Mouse (Mus musculus) limb, embryonic 14.5 days (tissue): ENCODE results near the gene Tmem132c. TPM values are rescaled to one million over a fixed set of nuclear protein-coding genes. Genes with fewer than 3 reads are reported as not detected.

Experiments
- ATAC-seq: fragments of 200-750 bp; cut with Nextera tagmentation; 2 replicates; pipeline ENCODE4 v1.8.0; 2017; ENCODE audit warnings: low read depth, moderate number of reproducible peaks, moderate TSS enrichment; ENCODE audit not compliant: low FRiP score
- DNase-seq: peaks from one replicate; pipeline ENCODE4 v3.0.0-alpha.2; 2015; ENCODE audit warnings: low spot score
- H3K27ac ChIP-seq: fragments of 300-500 bp; sonication (generic); replicated peaks from 2 replicates; pipeline ENCODE4 v1.5.1; 2014; ENCODE audit warnings: low read depth, mild to moderate bottlenecking, low read length, moderate library complexity, mixed read lengths
- H3K27me3 ChIP-seq: fragments of 300-500 bp; sonication (generic); 2 replicates; pipeline ENCODE4 v1.6.1; 2014; ENCODE audit warnings: low read length, mixed read lengths; ENCODE audit not compliant: control insufficient read depth, insufficient read depth
- H3K36me3 ChIP-seq: fragments of 300-500 bp; sonication (generic); 2 replicates; pipeline ENCODE4 v1.6.1; 2014; ENCODE audit warnings: mild to moderate bottlenecking, low read length, moderate library complexity, mixed read lengths; ENCODE audit not compliant: control insufficient read depth, insufficient read depth
- H3K4me1 ChIP-seq: fragments of 300-500 bp; sonication (generic); 2 replicates; pipeline ENCODE4 v1.6.1; 2014; ENCODE audit warnings: antibody characterized with exemption, low read length, mixed read lengths; ENCODE audit not compliant: control insufficient read depth, insufficient read depth
- H3K4me2 ChIP-seq: fragments of 300-500 bp; sonication (generic); replicated peaks from 2 replicates; pipeline ENCODE4 v1.6.1; 2014; ENCODE audit warnings: low read depth, mild to moderate bottlenecking, low read length, moderate library complexity; ENCODE audit not compliant: severe bottlenecking
- H3K4me3 ChIP-seq: fragments of 300-500 bp; sonication (generic); replicated peaks from 2 replicates; pipeline ENCODE4 v1.5.1; 2014; ENCODE audit warnings: low read length
- H3K9ac ChIP-seq: fragments of 300-500 bp; sonication (generic); 2 replicates; pipeline ENCODE4 v1.6.1; 2014; ENCODE audit warnings: mild to moderate bottlenecking, low read depth, low read length, moderate library complexity; ENCODE audit not compliant: severe bottlenecking
- H3K9me3 ChIP-seq: fragments of 300-500 bp; sonication (generic); 2 replicates; pipeline ENCODE4 v1.6.1; 2016; ENCODE audit warnings: low read length; ENCODE audit not compliant: control insufficient read depth
- POLR2A ChIP-seq: fragments of 200-500 bp; IDR thresholded peaks from 2 replicates; pipeline ENCODE4 v1.8.0; 2012; ENCODE audit warnings: inconsistent platforms, mild to moderate bottlenecking, moderate library complexity, borderline replicate concordance; ENCODE audit not compliant: insufficient read depth, insufficient read length; ENCODE audit errors: extremely low read depth
- WGBS: fragments of 180-500 bp; shearing (Covaris S2); extraction: QIAGEN DNeasy Blood & Tissue Kit; methylation state at CpG from one replicate; pipeline ENCODE4 v1.1.7; 2014; 5-methylcytosine and 5-hydroxymethylcytosine counted together
- polyA plus RNA-seq, 2 experiments: library from polyadenylated mRNA; depleted of rRNA in 1 of 2; stranded (reverse) in 1 of 2; unstranded in 1 of 2; fragments of >200 nt; fragmentation: Nextera tagmentation in 1 of 2; extraction: Ambion mirVana in 1 of 2; gene quantifications; 2 replicates each; pipeline versions ENCODE4 v1.2.1 to v1.2.3; 2012 to 2014

Gene Tmem132c
- polyA plus RNA-seq, 2 experiments, result 27.2 to 33.2 TPM

DNA sequence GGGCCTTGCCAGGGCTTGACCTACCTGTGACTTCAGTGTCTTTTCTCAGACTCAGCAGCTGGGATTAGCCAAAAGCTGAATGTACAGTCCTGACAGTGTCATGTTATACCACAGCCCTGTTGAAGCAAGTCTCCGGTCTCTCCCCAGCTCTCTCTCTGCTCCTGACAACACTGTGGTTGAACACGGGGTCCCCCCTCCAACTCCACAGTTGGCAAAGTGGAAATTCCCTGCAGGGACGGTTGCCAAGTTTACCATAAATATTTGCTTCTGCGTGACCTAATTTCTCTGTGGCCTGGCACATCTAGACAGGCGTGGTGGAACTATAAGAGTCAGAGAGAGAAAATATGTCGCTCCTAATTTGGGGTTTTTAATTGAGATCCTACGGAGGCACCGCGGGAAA is 274.4 kb downstream of the Tmem132c start:
- 86% methylated on average over 9 of the region's 9 CpGs for WGBS
- ATAC-seq, result no peak
- no peak overlapping the region for H3K27ac ChIP-seq
- TF ChIP-seq POLR2A, result no peak
- H3K36me3 ChIP-seq, result no peaks in the 10 kb centered on the region
- no peak overlapping the region for H3K4me2 ChIP-seq
- no peaks in the 10 kb centered on the region for H3K4me1 ChIP-seq
- H3K27me3 ChIP-seq, result no peaks in the 10 kb centered on the region
- H3K9me3 ChIP-seq, result no peaks in the 10 kb centered on the region
- DNase-seq, result no peak
- no peak overlapping the region for H3K4me3 ChIP-seq
- no peak overlapping the region for H3K9ac ChIP-seq

DNA sequence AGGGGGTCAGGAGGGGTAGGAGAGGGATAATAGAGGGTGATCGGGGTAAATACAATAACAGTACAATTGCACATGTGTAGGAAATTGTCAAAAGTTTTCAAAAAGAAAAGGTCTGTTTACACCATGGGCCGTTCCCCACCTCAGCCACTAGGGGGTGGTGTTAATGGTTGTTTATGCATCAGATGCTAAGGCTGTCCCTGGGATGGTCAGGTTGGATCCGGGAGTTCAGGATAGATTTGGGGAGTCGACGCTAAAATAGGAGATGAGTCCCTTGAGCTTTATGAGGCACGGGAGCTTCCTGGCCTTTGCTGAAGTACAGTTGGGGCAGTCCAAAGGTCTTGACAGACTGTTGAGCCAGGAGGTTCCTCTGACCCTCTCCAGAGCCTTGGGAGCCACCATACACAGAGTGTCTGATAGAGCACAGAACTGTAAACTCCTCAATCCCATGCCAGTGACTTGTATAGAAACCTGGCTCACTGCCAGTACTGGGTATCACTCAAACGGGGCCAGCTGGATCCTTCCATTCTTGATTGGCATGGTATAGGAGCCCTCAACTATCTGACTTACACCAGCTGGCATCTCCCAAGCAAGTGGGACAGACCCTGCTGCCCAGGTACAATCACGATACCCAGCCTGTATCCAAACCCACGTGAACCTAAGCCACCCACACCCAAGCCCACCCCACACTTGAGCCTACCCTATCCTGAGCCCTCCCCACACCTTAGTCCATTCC is 281.3 kb downstream of the Tmem132c start:
- Histone ChIP-seq H3K4me3 (no peak overlapping the region), H3K27me3 (no peaks in the 10 kb centered on the region), H3K4me2 (no peak overlapping the region), H3K27ac (no peak overlapping the region), H3K9ac (no peak overlapping the region), H3K36me3 (no peaks in the 10 kb centered on the region), H3K9me3 (no peaks in the 10 kb centered on the region), H3K4me1 (no peaks in the 10 kb centered on the region)
- 74% methylated on average over 9 of the region's 9 CpGs for WGBS
- no peak for TF ChIP-seq POLR2A
- no peak for ATAC-seq
- DNase-seq, result no peak

- H3K4me2 ChIP-seq, result no peak overlapping the region
- 85% methylated on average over 10 of the region's 10 CpGs for WGBS
- no peaks in the 10 kb centered on the region for H3K9me3 ChIP-seq
- DNase-seq (no peak), ATAC-seq (no peak)
- no peak for TF ChIP-seq POLR2A
- no peaks in the 10 kb centered on the region for H3K27me3 ChIP-seq
- no peaks in the 10 kb centered on the region for H3K36me3 ChIP-seq
- H3K4me1 ChIP-seq, result no peaks in the 10 kb centered on the region
- H3K27ac ChIP-seq, result no peak overlapping the region
- H3K4me3 ChIP-seq, result no peak overlapping the region
- no peak overlapping the region for H3K9ac ChIP-seq
Observed at GRCm38 (mm10) chr5:127527344-127527974, 285.9 kb downstream of the Tmem132c start.

- H3K4me2 ChIP-seq, result no peak overlapping the region
- TF ChIP-seq POLR2A, result no peak
- H3K36me3 ChIP-seq, result no peaks in the 10 kb centered on the region
- WGBS, result 96% methylated on average over 2 of the region's 2 CpGs
- no peak for DNase-seq
- H3K9ac ChIP-seq, result no peak overlapping the region
- H3K4me3 ChIP-seq, result no peak overlapping the region
- no peaks in the 10 kb centered on the region for H3K27me3 ChIP-seq
- no peak overlapping the region for H3K27ac ChIP-seq
- no peaks in the 10 kb centered on the region for H3K9me3 ChIP-seq
- H3K4me1 ChIP-seq, result no peaks in the 10 kb centered on the region
- ATAC-seq, result no peak
Observed at GRCm38 (mm10) chr5:127537508-127537907, 295.9 kb downstream of the Tmem132c start.

- Histone ChIP-seq H3K36me3 (no peaks in the 10 kb centered on the region), H3K27me3 (no peaks in the 10 kb centered on the region), H3K9ac (no peak overlapping the region), H3K4me1 (no peaks in the 10 kb centered on the region), H3K27ac (no peak overlapping the region), H3K9me3 (no peaks in the 10 kb centered on the region), H3K4me2 (no peak overlapping the region), H3K4me3 (no peak overlapping the region)
- ATAC-seq, result no peak
- no peak for TF ChIP-seq POLR2A
- DNase-seq, result peak; percentile 4
- 92% methylated on average over 5 of the region's 5 CpGs for WGBS
Observed at GRCm38 (mm10) chr5:127546585-127546991, 305.0 kb downstream of the Tmem132c start.
